Mouse (Mus musculus) left cerebral cortex, postnatal 4 days (tissue): ENCODE data around the gene Lcn10. TPM values are rescaled to one million over a fixed set of nuclear protein-coding genes. Genes with fewer than 3 reads are reported as not detected.
"Not testable (repeated sequence)": the region's sequence is repeated elsewhere in the genome, so short reads cannot be mapped to it uniquely, and the experiment has no call there.

Experiments used
- DNase-seq: peaks from one replicate; pipeline ENCODE4 v3.0.0-alpha.2; 2022
- intact Hi-C: fragments of 180-260 bp; cut with DNase I; formaldehyde crosslinking; loops from one replicate; pipeline ENCODE4 v1.15.1; 2025
- total RNA-seq, 2 experiments: library from RNA; stranded (reverse); gene quantifications; 2 replicates each; pipeline ENCODE4 v1.2.3; 2021

The Lcn10 gene
- not detected for total RNA-seq

DNA sequence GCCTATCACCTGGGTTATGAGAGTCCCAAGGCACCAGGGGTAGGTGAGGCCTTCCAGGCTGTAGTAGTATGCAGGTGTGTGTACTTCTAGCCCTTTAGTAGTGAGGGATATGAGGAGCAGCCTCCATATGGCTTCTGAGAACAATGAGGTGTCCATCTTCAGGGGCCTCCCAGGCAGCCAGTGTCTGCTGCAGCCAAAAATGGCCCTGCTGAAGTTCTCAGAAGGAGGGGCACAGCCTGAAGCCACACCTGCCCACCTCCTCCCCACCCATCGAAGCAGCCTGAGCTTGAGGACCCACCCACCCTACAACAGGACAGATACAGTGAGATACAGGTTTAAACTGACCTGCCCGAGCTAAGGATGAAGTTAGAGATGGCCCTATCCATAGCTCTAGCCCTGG, at the start of gene Lcn10:
Gene Lcn10 (plus strand): TSS at position 301 of the 400 bp plus-strand sequence.
- intact Hi-C loops, result no loop called here
- DNase-seq, result no peak

DNA sequence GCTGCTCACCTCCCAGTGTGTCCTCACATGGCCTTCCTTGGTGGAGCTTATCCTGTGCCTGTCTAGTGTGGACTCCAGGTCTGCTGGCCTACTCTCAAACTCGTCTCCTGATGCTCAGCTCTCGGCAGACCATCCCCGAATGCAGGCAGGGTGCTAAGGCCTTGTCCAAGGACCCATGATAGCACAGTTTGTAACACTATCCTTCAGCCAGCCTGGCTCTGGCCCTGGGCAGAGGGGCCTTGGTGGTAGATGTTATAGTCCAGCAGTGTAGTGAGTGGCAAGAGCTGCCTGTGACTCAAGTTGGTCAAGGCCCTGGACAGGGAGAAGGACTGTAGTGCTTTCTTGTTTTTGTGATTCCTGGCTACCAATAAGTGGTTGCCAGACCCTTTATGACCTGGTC, 48.9 kb upstream of the Lcn10 start:
- DNase-seq, result no peak
- intact Hi-C loops, result no loop called here

DNA sequence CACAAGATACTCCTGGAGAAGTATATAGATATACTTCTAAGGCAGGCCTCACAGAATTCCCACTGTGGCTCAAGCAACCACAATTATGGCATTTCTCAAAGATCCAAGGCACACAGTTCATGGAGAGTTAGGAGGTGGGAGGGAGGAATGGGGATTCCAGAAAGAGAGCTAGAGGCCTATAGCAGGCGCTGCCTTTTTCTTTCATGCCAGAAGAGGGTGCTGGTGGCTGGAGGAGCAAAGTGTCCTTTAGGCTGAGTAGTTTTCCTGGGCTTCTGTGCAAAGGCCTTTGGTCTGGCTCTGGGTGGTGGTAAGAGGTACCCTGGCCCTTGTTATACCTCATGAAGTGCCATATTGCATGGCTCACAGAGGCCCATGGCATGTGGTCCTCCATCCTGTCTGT, 48.5 kb upstream of the Lcn10 start:
- intact Hi-C loops, result no loop called here
- no peak for DNase-seq

DNA sequence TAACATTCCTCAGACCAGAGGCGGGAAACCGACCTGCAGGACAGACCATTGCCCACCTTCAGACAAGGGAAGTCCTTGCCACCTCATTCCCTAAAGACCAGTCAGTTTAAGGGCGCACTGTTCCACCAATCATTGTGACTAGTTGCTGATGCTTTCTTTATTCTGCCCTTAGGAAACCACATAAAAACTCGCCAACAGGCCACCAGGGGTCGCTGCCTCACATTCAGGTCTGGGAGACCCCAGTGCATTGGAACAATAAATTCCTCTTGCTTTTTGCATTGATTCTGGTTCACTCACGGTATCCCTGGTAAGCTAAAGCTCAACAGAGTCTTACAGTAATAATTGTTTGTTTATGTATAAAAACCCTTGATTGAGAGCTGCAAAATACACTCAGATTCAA, 42.6 kb upstream of the Lcn10 start:
- intact Hi-C loops, result no loop called here
- peak; percentile 68 for DNase-seq

DNA sequence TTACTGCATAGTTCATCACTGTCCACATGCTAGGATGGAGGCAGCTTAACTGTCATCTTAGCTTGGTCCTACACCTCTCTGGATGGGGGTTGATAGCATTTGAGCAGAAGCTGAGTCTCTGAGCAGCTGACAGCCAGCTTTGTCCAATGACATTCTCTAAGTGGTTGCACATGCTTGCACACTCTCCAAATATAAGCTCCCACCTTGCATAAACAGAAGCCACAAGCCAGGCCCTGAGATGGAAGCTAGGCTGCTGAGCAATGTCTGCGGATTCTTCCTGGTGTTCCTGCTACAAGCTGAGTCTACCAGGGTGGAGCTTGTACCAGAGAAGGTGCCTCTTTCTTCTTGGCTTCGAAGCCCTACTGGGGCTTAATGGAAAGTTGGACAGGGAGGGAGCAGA, 29.6 kb upstream of the Lcn10 start, which contains the start of gene Lcn8:
Gene Lcn8 (plus strand): TSS at position 219 of the 400 bp plus-strand sequence.
- intact Hi-C loops, result no loop called here
- DNase-seq, result no peak

DNA sequence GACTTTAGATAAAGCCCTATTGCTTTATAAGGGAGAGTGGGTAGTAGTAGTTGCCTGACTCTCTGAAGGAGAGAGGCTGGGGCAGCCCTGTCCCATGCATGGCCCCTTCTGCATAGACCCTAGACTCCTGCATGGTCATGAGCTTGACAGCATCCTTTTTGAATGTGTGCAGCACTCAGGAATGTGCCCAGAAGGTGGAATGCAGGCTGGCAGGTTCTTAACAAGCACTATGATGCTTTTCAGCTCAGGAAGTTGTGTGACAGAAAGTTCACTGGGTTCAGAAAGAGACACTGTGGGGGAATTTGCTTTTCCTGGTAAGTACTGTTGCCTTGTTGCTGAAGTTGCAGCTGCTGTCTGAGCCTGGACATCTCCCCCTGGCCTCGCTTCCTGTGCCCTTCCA, 28.0 kb upstream of the Lcn10 start:
- intact Hi-C loops, result no loop called here
- DNase-seq, result no peak

DNA sequence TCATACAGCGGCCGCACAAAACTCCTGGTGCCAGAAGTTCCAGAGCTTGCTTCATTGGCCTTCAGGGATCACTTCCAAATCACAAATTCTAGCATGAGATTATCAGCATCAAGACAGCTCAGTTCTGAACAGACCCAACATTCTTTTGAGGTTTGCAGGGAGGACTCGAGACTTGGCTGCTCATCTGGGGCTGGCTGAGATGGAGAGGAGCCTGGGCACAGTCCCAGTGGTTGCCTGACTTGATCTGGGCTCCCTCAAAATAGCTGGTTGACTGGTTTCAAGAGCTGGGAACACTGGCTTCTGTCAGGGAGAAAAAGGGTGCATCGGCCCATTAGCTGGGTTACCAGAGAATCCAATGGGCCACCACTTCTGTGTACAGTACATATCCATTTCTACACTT, 25.8 kb upstream of the Lcn10 start:
- peak; percentile 32 for DNase-seq

DNA sequence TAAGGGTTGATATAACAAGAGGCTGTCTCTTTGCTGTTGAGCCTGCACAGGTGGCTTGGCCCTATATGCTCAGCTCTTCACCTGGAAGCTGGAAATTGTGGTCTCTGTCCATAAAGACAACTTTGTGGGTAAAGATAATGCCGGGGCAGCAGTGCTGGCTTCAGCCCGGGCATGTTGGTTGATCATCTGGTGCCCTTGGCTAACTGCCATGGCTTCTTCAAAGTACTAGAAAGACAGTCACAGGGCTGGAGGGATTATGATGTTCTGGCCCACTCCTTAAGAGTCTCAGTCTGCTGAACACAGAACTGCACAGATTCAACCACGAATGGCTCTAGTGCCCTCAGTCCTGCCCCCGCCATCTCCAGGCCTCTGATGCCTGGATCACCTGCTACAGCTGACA, 25.3 kb upstream of the Lcn10 start:
- DNase-seq, result peak; percentile 63
- intact Hi-C loops, result no loop called here

More for the DNA sequence above, 25.8 kb upstream of the Lcn10 start:
- intact Hi-C loops, result no loop called here

DNA sequence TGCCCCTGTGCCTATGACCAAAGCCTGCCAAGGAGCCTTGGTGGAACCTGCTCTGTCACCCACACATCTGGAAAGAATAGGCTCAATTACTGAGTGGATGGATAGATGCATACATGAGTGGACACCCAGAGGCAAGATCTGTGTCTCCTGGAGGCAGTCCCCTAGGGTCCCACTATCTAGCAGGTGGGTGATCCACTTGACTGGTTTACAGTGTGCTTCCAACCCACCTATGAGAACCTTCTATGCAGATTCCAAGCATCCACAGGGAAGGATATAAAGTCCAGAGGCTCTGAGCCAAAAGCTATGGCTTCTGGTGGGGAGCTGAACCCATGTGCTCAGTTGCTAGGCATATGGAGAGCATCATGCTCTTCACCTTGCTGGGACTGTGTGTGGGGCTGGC, 24.9 kb upstream of the Lcn10 start, which contains the start of gene Lcn5:
Gene Lcn5 (plus strand): TSS at position 301 of the 400 bp plus-strand sequence.
- intact Hi-C loops, result no loop called here
- no peak for DNase-seq

DNA sequence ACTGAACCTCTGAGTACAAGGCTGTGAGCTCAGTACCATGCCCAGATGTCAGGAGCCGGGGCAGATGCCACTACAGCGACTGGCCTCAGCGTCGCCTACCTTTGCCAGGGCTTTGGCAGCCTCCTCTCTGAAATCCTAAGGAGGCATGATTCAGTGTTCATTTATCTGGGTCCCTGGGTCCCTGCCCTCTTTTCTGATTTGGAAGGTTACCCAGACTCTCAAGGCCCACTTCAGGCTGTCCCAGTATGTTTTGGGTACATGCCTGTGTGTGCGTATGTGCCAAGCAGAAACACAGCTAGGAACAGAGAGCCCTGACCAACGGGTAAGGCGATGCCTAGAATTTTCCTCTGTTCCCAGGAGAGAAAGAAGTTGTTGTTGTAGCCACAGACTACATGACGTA, 22.2 kb upstream of the Lcn10 start:
- DNase-seq, result no peak
- intact Hi-C loops, result no loop called here

DNA sequence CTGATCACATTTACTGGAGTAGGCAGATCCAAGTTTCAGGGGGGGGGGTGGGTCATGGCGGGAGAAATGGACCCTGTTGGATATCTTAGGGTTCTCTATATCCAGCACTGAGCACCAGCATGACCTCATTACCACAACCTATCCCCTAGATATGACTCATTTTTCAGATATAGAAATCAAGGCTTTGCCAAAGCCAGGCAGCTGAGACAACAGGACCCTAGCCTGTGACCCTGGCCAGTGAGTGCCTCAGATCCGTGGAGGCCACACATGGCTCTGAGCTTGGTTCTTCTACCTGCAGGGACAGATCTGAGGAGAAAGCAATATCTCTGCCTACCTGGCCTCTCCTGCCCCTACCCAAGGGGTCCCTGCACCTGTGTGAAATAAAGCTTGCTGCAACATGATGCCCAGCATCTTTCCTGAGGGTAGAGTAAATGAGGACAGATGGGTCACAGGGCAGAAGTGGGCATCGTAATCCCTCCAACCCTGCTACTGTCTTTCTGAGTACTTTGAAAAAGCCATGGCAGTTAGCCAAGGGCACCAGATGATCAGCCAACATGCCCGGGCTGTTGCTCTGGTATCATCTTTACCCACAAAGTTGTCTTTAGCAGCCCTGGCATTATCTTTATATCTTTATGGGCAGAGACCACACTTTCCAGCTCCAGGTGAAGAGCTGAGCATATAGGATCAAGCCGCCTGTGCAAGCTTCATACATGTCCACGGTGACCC, 21.1 kb upstream of the Lcn10 start:
- DNase-seq, result peak; percentile 29
- intact Hi-C loops, result no loop called here

DNA sequence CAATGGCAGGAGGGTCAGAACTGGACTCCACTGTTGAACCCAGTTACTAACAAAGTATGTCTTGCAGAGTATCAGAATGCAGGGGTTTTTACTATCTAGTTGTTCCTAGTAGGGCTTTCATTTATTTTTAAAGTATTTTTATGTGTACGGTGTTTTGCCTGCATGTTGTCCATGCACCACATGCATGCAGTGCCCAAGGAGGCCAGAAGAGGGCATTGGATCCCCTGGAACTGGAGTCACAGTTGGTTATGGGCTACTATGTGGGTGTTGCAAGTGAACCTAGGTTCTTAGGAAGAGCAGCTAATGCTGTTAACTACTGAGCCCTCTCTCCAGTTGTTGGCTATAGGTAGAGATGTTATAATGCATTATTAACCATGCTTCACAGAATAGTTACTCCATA, 19.0 kb upstream of the Lcn10 start:
- DNase-seq, result peak; percentile 66
- intact Hi-C loops, result no loop called here

DNA sequence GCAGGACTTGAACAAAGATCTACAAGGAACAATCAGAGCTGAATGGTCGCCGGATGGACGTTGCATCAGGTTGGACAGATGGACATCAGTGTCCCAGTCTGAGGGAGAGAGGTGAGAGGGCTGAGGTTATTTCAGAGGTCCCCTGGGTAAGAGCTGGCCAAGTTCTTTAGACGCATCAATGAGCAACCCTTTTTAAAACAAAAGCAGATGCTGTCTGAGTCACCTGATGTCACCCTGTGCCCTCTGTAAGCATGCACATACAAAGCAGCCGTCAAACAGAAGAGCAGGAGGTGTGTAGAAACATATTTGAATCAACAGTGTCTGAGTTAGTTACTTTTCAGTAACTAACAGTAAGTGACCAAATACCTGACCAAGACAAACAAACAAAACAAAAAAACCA, 18.4 kb upstream of the Lcn10 start:
- no peak for DNase-seq
- intact Hi-C loops, result no loop called here

DNA sequence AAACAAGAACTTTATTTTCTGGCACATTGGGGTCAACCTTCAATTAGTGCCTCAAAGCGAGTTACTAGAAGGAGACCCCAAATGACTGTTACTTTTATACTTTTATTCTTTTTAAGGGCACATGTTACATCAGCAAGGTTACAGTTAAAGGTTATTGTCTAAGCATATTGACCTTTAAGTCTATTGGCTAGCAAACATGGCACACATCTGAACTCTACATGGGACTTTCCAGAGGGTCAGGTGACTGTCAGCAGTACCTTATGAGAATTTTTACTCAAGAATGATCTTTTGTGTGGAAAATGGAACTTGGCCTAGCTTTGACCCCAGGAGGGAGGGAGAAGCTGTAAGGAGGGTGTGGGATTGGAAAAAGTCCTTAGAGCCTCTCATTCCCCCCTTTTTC, 16.0 kb upstream of the Lcn10 start:
- DNase-seq, result no peak
- intact Hi-C loops, result no loop called here

DNA sequence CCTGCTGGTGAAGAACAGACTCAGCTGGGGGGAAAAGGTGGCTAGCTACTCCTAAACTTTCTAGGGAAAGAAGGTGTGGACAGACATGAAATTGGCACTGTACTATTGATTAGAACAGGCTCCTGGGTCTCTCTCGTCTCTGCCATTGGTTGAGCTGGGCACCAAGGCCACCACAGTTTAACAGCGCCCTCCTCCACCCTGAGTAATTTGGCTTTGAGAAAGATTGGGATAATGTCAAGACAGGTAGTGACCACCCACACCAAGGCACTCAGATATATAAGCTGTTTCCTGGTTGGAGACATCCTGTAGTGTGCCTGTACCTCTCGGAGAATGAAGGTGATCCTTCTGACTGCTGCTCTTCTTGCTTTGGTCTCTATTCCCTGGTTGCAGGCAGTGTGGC, 6.0 kb upstream of the Lcn10 start, which contains the start of gene Lcn6:
Gene Lcn6 (plus strand): TSS at position 301 of the 400 bp plus-strand sequence.
- intact Hi-C loops, result no loop called here
- no peak for DNase-seq

DNA sequence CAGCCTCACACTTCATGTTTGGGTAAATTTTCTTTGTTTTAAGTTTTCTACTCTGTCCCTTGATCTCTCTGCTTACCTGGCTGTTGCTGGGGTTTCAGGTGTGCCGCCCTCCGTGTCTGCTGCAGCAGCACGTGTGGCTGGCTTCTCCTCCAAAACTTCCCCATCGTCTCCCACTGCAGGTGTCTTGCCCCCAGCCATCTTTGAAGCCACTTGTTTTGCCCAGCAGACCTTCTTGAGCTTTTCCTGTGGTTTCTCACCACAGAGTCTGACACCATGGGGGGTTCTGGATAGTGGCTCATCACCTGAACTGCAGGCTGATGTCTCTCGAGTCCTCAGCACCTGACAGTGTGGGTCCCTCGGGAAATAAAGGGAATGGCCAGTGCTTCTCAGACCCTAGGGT, 3.0 kb upstream of the Lcn10 start:
- no peak for DNase-seq
- intact Hi-C loops, result no loop called here

DNA sequence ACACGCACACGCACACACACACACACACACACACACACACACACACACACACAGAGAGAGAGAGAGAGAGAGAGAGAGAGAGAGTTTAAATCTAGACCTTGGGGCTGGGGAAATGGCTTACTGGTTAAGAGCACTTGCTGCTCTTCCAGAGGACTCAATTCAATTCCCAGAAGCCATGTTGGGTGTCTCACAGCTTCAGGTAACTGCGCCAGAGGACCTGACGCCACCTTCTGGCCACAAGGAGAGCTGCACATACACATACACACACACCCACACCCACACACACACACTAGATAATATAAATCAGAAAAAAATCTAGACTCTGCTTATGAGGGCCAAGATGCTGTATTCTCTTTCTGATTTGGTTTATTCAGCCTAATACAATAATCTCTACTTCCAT, 4.4 kb downstream of the Lcn10 start:
- intact Hi-C loops, result no loop called here
- no peak for DNase-seq

DNA sequence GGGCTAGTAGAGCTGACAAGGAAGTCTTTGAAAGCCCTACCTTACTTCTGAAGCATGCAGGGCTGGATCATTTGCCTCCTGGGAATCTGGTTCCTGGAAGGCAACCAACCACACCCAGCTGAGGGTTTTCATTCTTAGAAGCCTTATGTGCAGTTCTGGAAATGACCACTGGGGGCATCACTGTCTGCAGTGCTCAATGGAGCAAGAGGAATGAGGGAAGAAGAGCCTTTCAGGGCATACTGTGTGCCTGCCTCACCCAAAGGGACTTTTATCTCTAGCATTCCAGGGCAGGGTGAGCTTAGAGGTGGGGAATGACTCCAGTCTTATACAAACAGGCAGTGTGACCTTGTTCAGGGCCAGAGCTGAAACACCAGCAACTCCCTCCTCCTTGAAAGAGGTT, 12.1 kb downstream of the Lcn10 start:
- intact Hi-C loops, result no loop called here
- peak; percentile 64 for DNase-seq

DNA sequence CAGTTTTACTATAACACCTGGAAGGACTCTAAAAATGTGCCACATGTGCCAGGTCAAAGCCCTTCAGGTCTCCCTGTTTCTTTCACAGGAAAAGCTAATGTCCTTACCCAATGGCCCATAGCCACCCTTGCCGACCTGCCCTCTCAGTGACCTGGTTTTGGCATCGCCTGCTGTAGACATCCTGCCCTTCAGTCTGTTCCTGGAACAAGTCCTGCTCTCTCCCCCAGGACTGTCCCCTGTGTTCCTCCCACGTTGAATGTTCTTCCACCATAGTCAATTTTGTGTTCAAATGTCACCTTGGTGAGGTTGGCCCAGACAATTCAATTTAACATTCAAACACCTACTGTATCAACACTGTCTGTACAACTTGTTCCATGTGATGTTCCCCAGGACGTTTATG, 14.4 kb downstream of the Lcn10 start:
- no peak for DNase-seq
- intact Hi-C loops, result no loop called here

DNA sequence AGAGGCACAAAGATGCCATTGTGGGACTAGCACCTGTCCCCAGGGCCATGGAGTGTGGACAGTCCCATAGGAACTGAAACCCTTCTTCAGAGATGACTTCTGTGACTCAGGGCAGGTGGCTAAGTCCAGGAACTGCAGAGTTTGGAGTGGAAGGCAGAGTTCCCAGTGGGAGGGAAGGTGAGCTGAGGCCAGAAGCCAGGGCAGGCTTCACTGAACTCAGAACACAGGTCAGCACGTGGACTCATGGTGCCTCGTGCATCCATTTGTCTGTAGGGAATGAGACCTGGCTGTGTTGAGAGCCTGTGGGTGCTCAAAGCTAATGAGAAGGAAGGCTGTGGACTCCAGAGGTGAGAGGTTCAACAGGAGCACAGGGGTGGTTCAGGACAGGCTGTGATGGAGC, 16.2 kb downstream of the Lcn10 start:
- no peak for DNase-seq
- intact Hi-C loops, result no loop called here

DNA sequence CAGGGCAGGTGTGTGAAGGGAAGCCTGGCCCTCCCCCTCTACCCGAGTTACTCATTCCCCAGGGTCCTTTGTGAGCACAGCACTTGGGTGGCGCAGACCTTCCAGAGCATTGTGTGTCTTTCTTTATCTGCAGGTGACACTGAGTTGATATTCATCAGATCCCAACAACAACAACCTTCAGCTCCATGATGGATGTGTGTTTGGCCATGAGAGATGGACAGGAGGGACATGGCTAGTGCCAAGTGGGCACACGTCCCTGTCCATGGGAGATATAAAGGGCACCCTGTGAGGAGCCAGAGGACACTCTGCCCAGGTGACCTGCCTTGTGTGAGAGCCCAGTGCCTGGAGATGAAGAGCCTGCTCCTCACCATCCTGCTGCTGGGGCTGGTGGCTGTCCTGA, 17.2 kb downstream of the Lcn10 start, which contains the start of gene Obp2a:
Gene Obp2a (plus strand): TSS at position 301 of the 400 bp plus-strand sequence.
- DNase-seq, intact Hi-C loops: not testable (repeated sequence)

DNA sequence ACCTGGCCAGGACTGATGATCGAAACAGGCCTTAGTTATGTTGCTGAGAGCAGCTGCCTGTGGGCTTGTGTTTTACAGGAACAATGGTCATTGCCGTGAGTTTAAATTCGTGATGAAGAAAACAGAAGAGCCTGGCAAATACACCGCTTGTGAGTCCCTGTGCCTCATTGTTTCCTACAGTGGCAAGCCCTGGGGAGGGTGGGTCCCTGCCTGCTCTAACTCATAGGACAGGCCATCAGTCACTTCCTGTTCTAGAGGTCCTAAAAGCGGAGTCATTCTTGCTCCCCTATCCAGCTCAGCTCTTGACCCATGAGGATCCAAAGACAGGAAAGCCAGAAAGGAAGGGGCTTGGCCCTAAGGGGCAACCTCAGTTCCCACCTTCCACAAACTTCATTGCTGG, 18.5 kb downstream of the Lcn10 start:
- intact Hi-C loops, result no loop called here
- DNase-seq, result no peak

DNA sequence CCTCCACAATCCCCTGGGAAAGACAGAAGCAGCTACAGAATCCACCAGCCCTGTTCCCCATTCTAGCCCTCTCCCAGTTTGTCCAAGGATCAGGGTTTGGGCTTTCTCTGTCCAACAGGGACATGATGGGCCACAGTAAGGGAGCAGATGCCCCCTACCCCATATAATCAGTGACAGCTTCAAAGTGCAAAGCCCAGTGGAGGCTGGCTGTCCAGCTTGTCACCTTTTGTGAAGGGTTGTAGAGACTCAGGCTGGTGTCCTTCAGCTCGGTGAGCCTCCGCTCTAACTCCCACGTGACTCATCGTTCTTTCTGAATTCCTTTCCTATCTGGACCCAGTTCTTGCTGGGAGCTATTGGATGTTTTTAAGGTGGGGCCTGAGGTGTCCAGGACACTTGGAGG, 21.2 kb downstream of the Lcn10 start:
- intact Hi-C loops, result no loop called here
- no peak for DNase-seq
